Mouse (Mus musculus) stomach, embryonic 14.5 days (tissue): ENCODE data around the gene Crtap. TPM values are rescaled to one million over a fixed set of nuclear protein-coding genes. Genes with fewer than 3 reads are reported as not detected.
"Not testable (repeated sequence)": the region's sequence is repeated elsewhere in the genome, so short reads cannot be mapped to it uniquely, and the experiment has no call there.

ENCODE experiments used
- ATAC-seq: fragments of 200-750 bp; cut with Nextera tagmentation; 2 replicates; pipeline ENCODE4 v1.8.0; 2017; ENCODE audit warnings: low read depth, moderate TSS enrichment; ENCODE audit not compliant: insufficient number of reproducible peaks, insufficient read depth, low FRiP score
- H3K27ac ChIP-seq: fragments of 300-500 bp; sonication (generic); 2 replicates; pipeline ENCODE4 v1.5.1; 2014; ENCODE audit warnings: mild to moderate bottlenecking, low read length, moderate library complexity, mixed read lengths
- H3K27me3 ChIP-seq: fragments of 300-500 bp; sonication (generic); 2 replicates; pipeline ENCODE4 v1.6.1; 2014; ENCODE audit warnings: low read length, control low read depth, mixed read lengths; ENCODE audit not compliant: control insufficient read depth, insufficient read depth
- H3K36me3 ChIP-seq: fragments of 300-500 bp; sonication (generic); 2 replicates; pipeline ENCODE4 v1.6.1; 2014; ENCODE audit warnings: mild to moderate bottlenecking, control low read depth, low read length, moderate library complexity, mixed read lengths; ENCODE audit not compliant: control insufficient read depth, insufficient read depth
- H3K4me1 ChIP-seq: fragments of 300-500 bp; sonication (generic); 2 replicates; pipeline ENCODE4 v1.6.1; 2014; ENCODE audit warnings: low read length, control low read depth, mixed read lengths; ENCODE audit not compliant: control insufficient read depth, insufficient read depth
- H3K4me2 ChIP-seq: fragments of 300-500 bp; sonication (generic); replicated peaks from 2 replicates; pipeline ENCODE4 v1.6.1; 2014; ENCODE audit warnings: low read depth, low read length, control low read depth
- H3K4me3 ChIP-seq: fragments of 300-500 bp; sonication (generic); 2 replicates; pipeline ENCODE4 v1.5.1; 2014; ENCODE audit warnings: low read depth, low read length, control low read depth
- H3K9ac ChIP-seq: fragments of 300-500 bp; sonication (generic); replicated peaks from 2 replicates; pipeline ENCODE4 v1.6.1; 2014; ENCODE audit warnings: low read depth, mild to moderate bottlenecking, control low read depth, low read length, moderate library complexity, mixed read lengths
- H3K9me3 ChIP-seq: fragments of 300-500 bp; sonication (generic); 2 replicates; pipeline ENCODE4 v1.6.1; 2016; ENCODE audit warnings: low read depth, low read length, control low read depth; ENCODE audit not compliant: control insufficient read depth
- WGBS: fragments of 180-500 bp; shearing (Covaris S2); extraction: QIAGEN DNeasy Blood & Tissue Kit; methylation state at CpG from one replicate; pipeline ENCODE4 v1.1.7; 2014; 5-methylcytosine and 5-hydroxymethylcytosine counted together
- polyA plus RNA-seq: library from polyadenylated mRNA; unstranded; fragments of >200 nt; fragmentation: Nextera tagmentation; extraction: Ambion mirVana; gene quantifications from 2 replicates; pipeline ENCODE4 v1.2.1, GENCODE M21; 2014

Gene Crtap
- polyA plus RNA-seq, 1 experiment from 2014 or later = 157 TPM

DNA sequence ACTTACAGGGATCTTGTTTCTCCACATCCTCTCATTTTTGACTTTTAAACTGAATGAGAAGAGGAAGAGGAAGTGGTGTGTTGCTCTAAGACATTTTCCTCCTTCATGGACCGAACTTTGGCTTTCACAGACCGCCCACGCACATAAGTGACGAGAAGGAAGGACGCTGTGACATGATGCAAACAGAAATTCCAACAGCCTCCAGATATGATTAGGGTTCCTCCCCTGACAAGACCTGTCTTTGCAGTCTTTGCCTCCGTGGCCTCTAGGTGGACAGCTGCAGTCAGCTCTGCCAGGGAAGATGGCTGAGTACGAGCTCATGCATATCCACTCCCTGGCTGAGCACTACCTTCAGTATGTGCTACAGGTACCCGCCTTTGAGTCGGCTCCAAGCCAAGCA lies 60.6 kb downstream of the Crtap start, which contains the start of gene Bcl2a1c:
Gene Bcl2a1c (plus strand): TSS at position 281 of the 400 bp plus-strand sequence.
- not testable (repeated sequence) for H3K36me3 ChIP-seq, H3K4me2 ChIP-seq, H3K9me3 ChIP-seq, ATAC-seq, H3K9ac ChIP-seq, H3K4me1 ChIP-seq, H3K27me3 ChIP-seq, H3K27ac ChIP-seq, H3K4me3 ChIP-seq
- WGBS = 73% methylated on average over 9 of the region's 9 CpGs

DNA sequence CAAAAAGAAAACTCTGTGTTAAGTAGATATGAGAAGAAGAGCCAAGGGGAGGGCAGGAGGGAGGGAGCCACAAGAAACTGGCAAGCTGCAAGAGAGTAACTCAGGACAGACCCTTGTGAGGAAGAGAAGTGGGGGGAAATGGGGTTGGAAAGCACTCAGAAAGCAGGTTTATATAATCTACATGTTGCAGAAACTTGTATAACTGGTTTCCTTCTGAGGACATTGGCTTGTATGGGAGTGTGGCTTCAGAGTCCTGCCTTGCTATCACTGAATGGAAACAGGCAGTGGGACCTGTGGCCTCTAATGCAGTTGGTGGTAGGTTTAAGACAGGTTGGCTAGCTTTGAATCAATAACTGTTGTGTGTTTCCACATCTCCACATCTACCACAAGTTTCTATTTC lies 62.1 kb downstream of the Crtap start:
- H3K4me3 ChIP-seq, H3K4me2 ChIP-seq, H3K9ac ChIP-seq, H3K27me3 ChIP-seq, H3K36me3 ChIP-seq, H3K9me3 ChIP-seq, H3K27ac ChIP-seq, H3K4me1 ChIP-seq, ATAC-seq: not testable (repeated sequence)

DNA sequence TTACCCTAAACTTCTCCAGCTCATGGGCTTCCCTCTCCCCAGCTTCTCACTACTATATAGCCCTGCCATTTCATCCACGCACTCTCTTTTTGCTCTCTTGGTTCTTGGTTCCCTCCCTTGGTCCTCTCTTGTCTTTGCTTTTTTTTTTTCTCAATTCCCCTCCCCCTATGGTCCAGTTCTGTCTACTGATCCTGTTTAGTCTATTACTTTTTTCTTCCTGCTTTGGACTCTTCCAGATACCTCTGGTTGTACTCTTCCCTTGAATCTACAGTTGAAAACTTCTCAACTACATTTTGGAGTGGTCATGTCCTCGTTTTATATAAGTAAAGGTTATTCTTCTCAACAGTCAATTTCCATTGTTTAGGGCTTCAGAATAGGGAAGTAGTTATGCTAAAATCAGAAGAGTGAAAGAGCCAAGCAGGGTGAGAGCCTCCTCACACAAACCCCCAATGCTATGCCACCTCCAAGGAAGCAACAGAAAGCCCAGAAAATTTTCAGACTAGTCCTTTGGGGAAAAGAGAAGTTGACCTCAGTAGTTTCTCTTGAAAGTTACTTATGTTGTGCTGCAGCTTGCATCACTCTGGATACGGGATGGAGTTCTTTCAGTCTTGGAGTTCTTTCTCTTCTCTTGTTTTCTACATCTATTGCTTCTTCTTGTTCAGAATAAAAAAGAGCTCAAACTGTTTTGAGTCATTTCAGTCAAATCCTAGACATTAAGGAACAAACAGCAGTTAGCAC lies 64.3 kb downstream of the Crtap start:
- 57% methylated on average over 3 of the region's 3 CpGs for WGBS
- no peak overlapping the region for H3K27ac ChIP-seq
- H3K9ac ChIP-seq = no peak overlapping the region
- no peak overlapping the region for H3K4me3 ChIP-seq
- no peaks in the 10 kb centered on the region for H3K27me3 ChIP-seq
- H3K9me3 ChIP-seq = no peaks in the 10 kb centered on the region
- no peaks in the 10 kb centered on the region for H3K36me3 ChIP-seq
- no peaks in the 10 kb centered on the region for H3K4me1 ChIP-seq
- H3K4me2 ChIP-seq = no peak overlapping the region
- ATAC-seq = no peak

Other genes starting within 250 kb of the Crtap start
- not detected in 2 replicates for gene Bcl2a1c, start 60.5 kb downstream of the Crtap start, polyA plus RNA-seq
- 52.7 and 53.6 TPM in 2 replicates for gene Glb1, start 10.4 kb upstream of the Crtap start, polyA plus RNA-seq
- 2.4 and 4.4 TPM in 2 replicates for gene Tmppe, start 10.4 kb upstream of the Crtap start, polyA plus RNA-seq
- not detected in 2 replicates for gene Ccr4, start 114.2 kb upstream of the Crtap start, polyA plus RNA-seq
- not detected in 2 replicates for gene C130032M10Rik, start 125.0 kb upstream of the Crtap start, polyA plus RNA-seq
- 1.4 and 1.6 TPM in 2 replicates for gene Trim71, start 173.7 kb upstream of the Crtap start, polyA plus RNA-seq
- 64.6 and 69.9 TPM in 2 replicates for gene Cnot10, start 249.5 kb upstream of the Crtap start, polyA plus RNA-seq